Mouse (Mus musculus) neural tube, embryonic 12.5 days (tissue): ENCODE measurements around the gene Gpsm3. TPM values are rescaled to one million over a fixed set of nuclear protein-coding genes. Genes with fewer than 3 reads are reported as not detected.

ENCODE experiments used
- ATAC-seq: fragments of 200-750 bp; cut with Nextera tagmentation; 2 replicates; pipeline ENCODE4 v1.8.0; 2017; ENCODE audit warnings: low read depth, mild to moderate bottlenecking, moderate TSS enrichment, moderate library complexity; ENCODE audit not compliant: low FRiP score
- H3K27ac ChIP-seq: fragments of 300-500 bp; sonication (generic); 2 replicates; pipeline ENCODE4 v1.5.1; 2016
- H3K27me3 ChIP-seq: fragments of 300-500 bp; sonication (generic); replicated peaks from 2 replicates; pipeline ENCODE4 v1.6.1; 2016; ENCODE audit warnings: mild to moderate bottlenecking
- H3K36me3 ChIP-seq: fragments of 300-500 bp; sonication (generic); 2 replicates; pipeline ENCODE4 v1.6.1; 2016; ENCODE audit warnings: mild to moderate bottlenecking
- H3K4me1 ChIP-seq: fragments of 300-500 bp; sonication (generic); 2 replicates; pipeline ENCODE4 v1.6.1; 2016
- H3K4me2 ChIP-seq: fragments of 300-500 bp; sonication (generic); replicated peaks from 2 replicates; pipeline ENCODE4 v1.6.1; 2016; ENCODE audit warnings: mild to moderate bottlenecking
- H3K4me3 ChIP-seq: fragments of 300-500 bp; sonication (generic); 2 replicates; pipeline ENCODE4 v1.5.1; 2016
- H3K9ac ChIP-seq: fragments of 300-500 bp; sonication (generic); 2 replicates; pipeline ENCODE4 v1.6.1; 2016; ENCODE audit warnings: mild to moderate bottlenecking
- H3K9me3 ChIP-seq: fragments of 300-500 bp; sonication (generic); 2 replicates; pipeline ENCODE4 v1.6.1; 2016; ENCODE audit warnings: mild to moderate bottlenecking
- WGBS: fragments of 180-500 bp; shearing (Covaris S2); methylation state at CpG from one replicate; pipeline ENCODE4 v1.1.7; 2016; 5-methylcytosine and 5-hydroxymethylcytosine counted together
- polyA plus RNA-seq: library from polyadenylated mRNA; unstranded; fragments of >200 nt; fragmentation: Nextera tagmentation; extraction: Ambion mirVana; gene quantifications from 2 replicates; pipeline ENCODE4 v1.2.1, GENCODE M21; 2016

Gene Gpsm3
- polyA plus RNA-seq, 1 experiment from 2014 or later = 4.2 TPM

GRCm38 (mm10) chr17:34562595-34562994 lies 27.0 kb upstream of the Gpsm3 start:
- no peak for ATAC-seq
- Histone ChIP-seq H3K9me3 (no peaks in the 10 kb centered on the region), H3K27ac (no peak overlapping the region), H3K9ac (no peak overlapping the region), H3K4me1 (peaks cover 7% of the 10 kb centered on the region; the same call in 1 of the 2 replicates), H3K36me3 (no peaks in the 10 kb centered on the region), H3K27me3 (no peaks in the 10 kb centered on the region), H3K4me3 (no peak overlapping the region), H3K4me2 (no peak overlapping the region)
- WGBS = 72% methylated on average over 3 of the region's 3 CpGs

- WGBS = 78% methylated on average over 11 of the region's 11 CpGs
Measured at GRCm38 (mm10) chr17:34563354-34563753, 26.3 kb upstream of the Gpsm3 start.

GRCm38 (mm10) chr17:34564003-34564421 lies 25.6 kb upstream of the Gpsm3 start, which contains the start of gene Notch4:
Gene Notch4 (plus strand): TSS chr17:34564268.
- peak within 1 kb of the TSS; percentile 20; the same call in 1 of the 2 replicates for H3K4me2 ChIP-seq
- peaks cover 7% of the 10 kb centered on the region; the same call in 1 of the 2 replicates for H3K4me1 ChIP-seq
- WGBS = 11% methylated on average over 6 of the region's 6 CpGs
- no peak within 1 kb of the TSS for H3K9ac ChIP-seq
- peak within 1 kb of the TSS; percentile 7; the same call in 1 of the 2 replicates for H3K4me3 ChIP-seq
- ATAC-seq = no peak
- no peaks in the 10 kb centered on the region for H3K9me3 ChIP-seq
- no peaks in the 10 kb centered on the region for H3K27me3 ChIP-seq
- H3K27ac ChIP-seq = no peak within 1 kb of the TSS
- no peaks in the 10 kb centered on the region for H3K36me3 ChIP-seq

More at GRCm38 (mm10) chr17:34563354-34563753, 26.3 kb upstream of the Gpsm3 start:
- Histone ChIP-seq H3K4me2 (no peak overlapping the region), H3K9me3 (no peaks in the 10 kb centered on the region), H3K4me3 (no peak overlapping the region), H3K9ac (no peak overlapping the region), H3K27ac (no peak overlapping the region), H3K36me3 (no peaks in the 10 kb centered on the region), H3K4me1 (peaks cover 7% of the 10 kb centered on the region; the same call in 1 of the 2 replicates), H3K27me3 (no peaks in the 10 kb centered on the region)
- ATAC-seq = no peak

GRCm38 (mm10) chr17:34564796-34565195 lies 24.8 kb upstream of the Gpsm3 start:
- no peak overlapping the region for H3K27ac ChIP-seq
- H3K27me3 ChIP-seq = no peaks in the 10 kb centered on the region
- peak overlapping the region; percentile 20; the same call in 1 of the 2 replicates for H3K4me2 ChIP-seq
- 0 out of 2 replicates have a peak overlapping the region, but pooled peaks have one; percentile 7 for H3K4me3 ChIP-seq
- H3K36me3 ChIP-seq = no peaks in the 10 kb centered on the region
- 45% methylated on average over 3 of the region's 3 CpGs for WGBS
- peaks cover 7% of the 10 kb centered on the region; the same call in 1 of the 2 replicates for H3K4me1 ChIP-seq
- ATAC-seq = no peak
- H3K9me3 ChIP-seq = no peaks in the 10 kb centered on the region
- no peak overlapping the region for H3K9ac ChIP-seq

- Histone ChIP-seq H3K4me1 (peaks cover 9% of the 10 kb centered on the region; the same call in 1 of the 2 replicates), H3K9me3 (no peaks in the 10 kb centered on the region), H3K4me2 (no peak overlapping the region), H3K9ac (no peak overlapping the region), H3K27ac (no peak overlapping the region), H3K4me3 (no peak overlapping the region), H3K27me3 (no peaks in the 10 kb centered on the region), H3K36me3 (no peaks in the 10 kb centered on the region)
- ATAC-seq = no peak
- 78% methylated on average over 9 of the region's 9 CpGs for WGBS
Measured at GRCm38 (mm10) chr17:34567311-34567710, 22.3 kb upstream of the Gpsm3 start.

GRCm38 (mm10) chr17:34568421-34568820 lies 21.2 kb upstream of the Gpsm3 start:
- H3K36me3 ChIP-seq = no peaks in the 10 kb centered on the region
- H3K27me3 ChIP-seq = no peaks in the 10 kb centered on the region
- no peak overlapping the region for H3K9ac ChIP-seq
- H3K4me3 ChIP-seq = no peak overlapping the region
- no peak overlapping the region for H3K4me2 ChIP-seq
- peaks cover 13% of the 10 kb centered on the region; the same call in 1 of the 2 replicates for H3K4me1 ChIP-seq
- ATAC-seq = no peak
- WGBS = 76% methylated on average over 13 of the region's 13 CpGs
- no peak overlapping the region for H3K27ac ChIP-seq
- H3K9me3 ChIP-seq = no peaks in the 10 kb centered on the region

GRCm38 (mm10) chr17:34569919-34570318 lies 19.7 kb upstream of the Gpsm3 start:
- H3K4me2 ChIP-seq = no peak overlapping the region
- no peak overlapping the region for H3K4me3 ChIP-seq
- H3K27ac ChIP-seq = no peak overlapping the region
- no peaks in the 10 kb centered on the region for H3K9me3 ChIP-seq
- H3K9ac ChIP-seq = no peak overlapping the region
- H3K36me3 ChIP-seq = no peaks in the 10 kb centered on the region
- no peak for ATAC-seq
- 75% methylated on average over 4 of the region's 4 CpGs for WGBS
- H3K4me1 ChIP-seq = peaks cover 6% of the 10 kb centered on the region; the same call in 1 of the 2 replicates
- no peaks in the 10 kb centered on the region for H3K27me3 ChIP-seq

GRCm38 (mm10) chr17:34571875-34572274 lies 17.7 kb upstream of the Gpsm3 start:
- Histone ChIP-seq H3K27ac (no peak overlapping the region), H3K9ac (no peak overlapping the region), H3K36me3 (no peaks in the 10 kb centered on the region), H3K9me3 (no peaks in the 10 kb centered on the region), H3K4me3 (no peak overlapping the region), H3K27me3 (no peaks in the 10 kb centered on the region), H3K4me1 (peaks cover 6% of the 10 kb centered on the region; the same call in 1 of the 2 replicates), H3K4me2 (no peak overlapping the region)
- 17% methylated on average over 5 of the region's 5 CpGs for WGBS
- ATAC-seq = no peak

GRCm38 (mm10) chr17:34572361-34572760 lies 17.2 kb upstream of the Gpsm3 start:
- H3K27ac ChIP-seq = no peak overlapping the region
- H3K4me2 ChIP-seq = no peak overlapping the region
- H3K27me3 ChIP-seq = no peaks in the 10 kb centered on the region
- ATAC-seq = no peak
- H3K36me3 ChIP-seq = no peaks in the 10 kb centered on the region
- H3K9ac ChIP-seq = no peak overlapping the region
- H3K4me3 ChIP-seq = no peak overlapping the region
- peaks cover 6% of the 10 kb centered on the region; the same call in 1 of the 2 replicates for H3K4me1 ChIP-seq
- H3K9me3 ChIP-seq = no peaks in the 10 kb centered on the region
- WGBS = 13% methylated on average over 15 of the region's 15 CpGs

GRCm38 (mm10) chr17:34576577-34576976 lies 13.0 kb upstream of the Gpsm3 start:
- H3K9ac ChIP-seq = no peak overlapping the region
- H3K27ac ChIP-seq = no peak overlapping the region
- peaks cover 6% of the 10 kb centered on the region; the same call in 1 of the 2 replicates for H3K4me1 ChIP-seq
- no peaks in the 10 kb centered on the region for H3K9me3 ChIP-seq
- H3K27me3 ChIP-seq = no peaks in the 10 kb centered on the region
- 75% methylated on average over 5 of the region's 5 CpGs for WGBS
- H3K36me3 ChIP-seq = no peaks in the 10 kb centered on the region
- ATAC-seq = no peak
- H3K4me2 ChIP-seq = no peak overlapping the region
- H3K4me3 ChIP-seq = no peak overlapping the region

- no peaks in the 10 kb centered on the region for H3K4me1 ChIP-seq
- H3K4me2 ChIP-seq = no peak overlapping the region
- no peak overlapping the region for H3K9ac ChIP-seq
- H3K27me3 ChIP-seq = no peaks in the 10 kb centered on the region
- no peak overlapping the region for H3K4me3 ChIP-seq
- no peak for ATAC-seq
- H3K9me3 ChIP-seq = no peaks in the 10 kb centered on the region
- 91% methylated on average over 3 of the region's 3 CpGs for whole genome bisulfite sequencing
- no peak overlapping the region for H3K27ac ChIP-seq
- no peaks in the 10 kb centered on the region for H3K36me3 ChIP-seq
Measured at GRCm38 (mm10) chr17:34578070-34578469, 11.5 kb upstream of the Gpsm3 start.

GRCm38 (mm10) chr17:34582528-34582927 lies 7.1 kb upstream of the Gpsm3 start:
- no peak overlapping the region for H3K4me3 ChIP-seq
- no peak for ATAC-seq
- WGBS = 86% methylated on average over 12 of the region's 12 CpGs
- H3K9ac ChIP-seq = no peak overlapping the region
- H3K27me3 ChIP-seq = no peaks in the 10 kb centered on the region
- no peaks in the 10 kb centered on the region for H3K9me3 ChIP-seq
- no peak overlapping the region for H3K27ac ChIP-seq
- H3K4me1 ChIP-seq = peaks cover 17% of the 10 kb centered on the region
- H3K4me2 ChIP-seq = no peak overlapping the region
- H3K36me3 ChIP-seq = no peaks in the 10 kb centered on the region

- 0 out of 2 replicates have a peak overlapping the region, but pooled peaks have one; percentile 14 for H3K4me2 ChIP-seq
- no peak overlapping the region for H3K9ac ChIP-seq
- H3K36me3 ChIP-seq = no peaks in the 10 kb centered on the region
- no peak for ATAC-seq
- no peaks in the 10 kb centered on the region for H3K27me3 ChIP-seq
- no peak overlapping the region for H3K4me3 ChIP-seq
- 67% methylated on average over 7 of the region's 7 CpGs for WGBS
- no peaks in the 10 kb centered on the region for H3K9me3 ChIP-seq
- H3K27ac ChIP-seq = no peak overlapping the region
- H3K4me1 ChIP-seq = peaks cover 24% of the 10 kb centered on the region
Measured at GRCm38 (mm10) chr17:34583397-34583796, 6.2 kb upstream of the Gpsm3 start.
